Mouse (Mus musculus) heart, embryonic 11.5 days (tissue): ENCODE data around the gene Olfr175-ps1. TPM values are rescaled to one million over a fixed set of nuclear protein-coding genes. Genes with fewer than 3 reads are reported as not detected.

ENCODE experiments used
- ATAC-seq: fragments of 200-750 bp; cut with Nextera tagmentation; replicated peaks from 2 replicates; pipeline ENCODE4 v1.8.0; 2017; ENCODE audit warnings: moderate library complexity; ENCODE audit not compliant: insufficient number of reproducible peaks, low FRiP score, low TSS enrichment
- H3K27ac ChIP-seq: fragments of 300-500 bp; sonication (generic); 2 replicates; pipeline ENCODE4 v1.5.1; 2014; ENCODE audit warnings: mild to moderate bottlenecking, low read depth, low read length
- H3K27me3 ChIP-seq: fragments of 300-500 bp; sonication (generic); 2 replicates; pipeline ENCODE4 v1.6.1; 2014; ENCODE audit warnings: mild to moderate bottlenecking, low read length, mixed read lengths; ENCODE audit not compliant: control insufficient read depth, insufficient read depth
- H3K36me3 ChIP-seq: fragments of 300-500 bp; sonication (generic); 2 replicates; pipeline ENCODE4 v1.6.1; 2014; ENCODE audit warnings: mild to moderate bottlenecking, low read length, moderate library complexity, mixed read lengths; ENCODE audit not compliant: control insufficient read depth, insufficient read depth
- H3K4me1 ChIP-seq: fragments of 300-500 bp; sonication (generic); 2 replicates; pipeline ENCODE4 v1.6.1; 2014; ENCODE audit warnings: low read length; ENCODE audit not compliant: control insufficient read depth, insufficient read depth
- H3K4me2 ChIP-seq: fragments of 300-500 bp; sonication (generic); 2 replicates; pipeline ENCODE4 v1.6.1; 2014; ENCODE audit warnings: mild to moderate bottlenecking, moderate library complexity
- H3K4me3 ChIP-seq: fragments of 300-500 bp; sonication (generic); 2 replicates; pipeline ENCODE4 v1.5.1; 2014; ENCODE audit warnings: low read depth, low read length
- H3K9ac ChIP-seq: fragments of 300-500 bp; sonication (generic); 2 replicates; pipeline ENCODE4 v1.6.1; 2014; ENCODE audit warnings: mild to moderate bottlenecking, low read depth, low read length, moderate library complexity
- H3K9me3 ChIP-seq: fragments of 300-500 bp; sonication (generic); replicated peaks from 2 replicates; pipeline ENCODE4 v1.6.1; 2016; ENCODE audit warnings: low read length; ENCODE audit not compliant: control insufficient read depth
- WGBS: fragments of 180-500 bp; shearing (Covaris S2); extraction: QIAGEN DNeasy Blood & Tissue Kit; methylation state at CpG from one replicate; pipeline ENCODE4 v1.1.7; 2014; ENCODE audit not compliant: insufficient replicate concordance; 5-methylcytosine and 5-hydroxymethylcytosine counted together
- polyA plus RNA-seq: library from polyadenylated mRNA; unstranded; fragments of >200 nt; fragmentation: Nextera tagmentation; extraction: Ambion mirVana; gene quantifications from 2 replicates; pipeline ENCODE4 v1.2.1, GENCODE M21; 2014

Gene Olfr175-ps1
- polyA plus RNA-seq, result not detected in 2 replicates

DNA sequence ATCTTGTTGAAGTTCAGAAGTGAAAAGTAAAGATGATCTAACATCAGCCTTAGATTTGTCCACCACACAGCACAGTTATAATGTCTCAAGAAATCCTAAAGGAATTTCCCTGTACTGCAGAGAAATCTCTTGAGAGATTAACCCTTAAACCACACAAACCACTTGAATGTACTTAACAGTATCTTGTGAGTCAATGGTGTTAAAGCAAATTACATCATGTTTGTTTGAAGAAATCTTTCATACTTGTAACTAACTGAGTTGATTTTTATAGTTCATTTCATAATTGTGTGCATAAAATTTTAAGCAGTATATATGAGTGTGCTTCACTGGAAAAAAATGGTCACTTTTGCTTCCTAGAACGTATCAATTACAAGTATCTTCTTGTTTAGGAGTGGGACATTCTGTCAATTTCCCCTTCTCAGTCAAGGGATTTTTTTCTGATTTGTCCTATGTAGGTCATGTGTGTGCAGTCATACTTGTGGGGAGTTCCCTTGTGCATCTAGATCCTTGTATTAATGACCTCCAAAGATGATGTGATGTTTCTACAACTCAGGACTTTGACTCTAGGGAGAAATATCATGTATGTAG lies at the start of gene Olfr175-ps1:
Gene Olfr175-ps1, minus strand, starts transcription at position 51 of the 588 bp plus-strand sequence.
- H3K36me3 ChIP-seq, result no peaks in the 10 kb centered on the region
- no peaks in the 10 kb centered on the region for H3K4me1 ChIP-seq
- no peaks in the 10 kb centered on the region for H3K9me3 ChIP-seq
- H3K9ac ChIP-seq, result no peak within 1 kb of the TSS
- no peaks in the 10 kb centered on the region for H3K27me3 ChIP-seq
- H3K4me3 ChIP-seq, result no peak within 1 kb of the TSS
- whole genome bisulfite sequencing, result 64% methylated on average over 1 of the region's 1 CpGs
- H3K27ac ChIP-seq, result no peak within 1 kb of the TSS
- no peak within 1 kb of the TSS for H3K4me2 ChIP-seq
- no peak for ATAC-seq

DNA sequence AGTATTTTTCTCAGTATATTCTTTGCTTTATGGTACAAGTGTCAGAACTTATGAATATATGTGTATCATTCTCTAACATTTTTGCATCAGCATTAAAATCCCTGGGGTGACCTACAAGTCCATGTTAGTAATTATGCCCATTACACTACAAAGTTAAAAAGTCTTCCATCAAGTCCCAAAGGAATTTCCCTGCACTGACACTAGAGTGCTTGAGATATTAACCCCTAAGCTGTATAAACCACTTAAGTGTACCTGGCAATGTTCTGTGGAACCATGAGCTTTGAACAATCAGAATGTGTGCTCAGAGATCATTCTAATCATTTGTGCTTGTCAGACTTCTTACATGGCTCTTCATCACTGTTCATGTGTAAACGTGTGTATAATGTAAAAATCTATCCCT lies 48.1 kb upstream of the Olfr175-ps1 start, which contains the start of gene Olfr177:
Gene Olfr177, minus strand, starts transcription at position 101 of the 400 bp plus-strand sequence.
- Histone ChIP-seq H3K9me3 (no peaks in the 10 kb centered on the region), H3K36me3 (no peaks in the 10 kb centered on the region), H3K4me3 (no peak within 1 kb of the TSS), H3K27ac (no peak within 1 kb of the TSS), H3K9ac (no peak within 1 kb of the TSS), H3K27me3 (no peaks in the 10 kb centered on the region), H3K4me2 (no peak within 1 kb of the TSS), H3K4me1 (no peaks in the 10 kb centered on the region)
- WGBS, result 42% methylated on average over 1 of the region's 1 CpGs
- ATAC-seq, result no peak

DNA sequence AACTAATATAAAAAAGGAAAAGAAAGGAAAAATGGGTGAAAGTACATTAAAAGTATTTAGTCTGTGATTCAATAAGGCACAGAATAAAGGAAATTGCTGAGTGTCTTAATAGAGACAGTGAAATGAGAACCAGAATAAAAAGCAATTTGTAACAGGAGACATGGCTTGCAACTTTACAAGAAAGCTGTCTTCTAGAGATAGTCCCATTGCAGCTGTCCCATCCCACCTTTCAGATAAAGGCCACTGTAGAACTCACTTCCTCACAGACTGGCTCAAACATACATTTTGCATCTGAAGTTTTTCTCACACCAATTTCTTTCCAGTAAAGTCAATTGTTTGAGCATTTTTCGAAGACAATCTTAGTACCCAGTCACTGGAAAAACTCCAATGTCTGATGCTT lies 34.9 kb upstream of the Olfr175-ps1 start:
- no peaks in the 10 kb centered on the region for H3K27me3 ChIP-seq
- H3K4me2 ChIP-seq, result no peak overlapping the region
- H3K9ac ChIP-seq, result no peak overlapping the region
- no peak for ATAC-seq
- no peak overlapping the region for H3K27ac ChIP-seq
- no peaks in the 10 kb centered on the region for H3K4me1 ChIP-seq
- H3K36me3 ChIP-seq, result no peaks in the 10 kb centered on the region
- no peaks in the 10 kb centered on the region for H3K9me3 ChIP-seq
- no peak overlapping the region for H3K4me3 ChIP-seq
- WGBS, result 56% methylated on average over 1 of the region's 1 CpGs

DNA sequence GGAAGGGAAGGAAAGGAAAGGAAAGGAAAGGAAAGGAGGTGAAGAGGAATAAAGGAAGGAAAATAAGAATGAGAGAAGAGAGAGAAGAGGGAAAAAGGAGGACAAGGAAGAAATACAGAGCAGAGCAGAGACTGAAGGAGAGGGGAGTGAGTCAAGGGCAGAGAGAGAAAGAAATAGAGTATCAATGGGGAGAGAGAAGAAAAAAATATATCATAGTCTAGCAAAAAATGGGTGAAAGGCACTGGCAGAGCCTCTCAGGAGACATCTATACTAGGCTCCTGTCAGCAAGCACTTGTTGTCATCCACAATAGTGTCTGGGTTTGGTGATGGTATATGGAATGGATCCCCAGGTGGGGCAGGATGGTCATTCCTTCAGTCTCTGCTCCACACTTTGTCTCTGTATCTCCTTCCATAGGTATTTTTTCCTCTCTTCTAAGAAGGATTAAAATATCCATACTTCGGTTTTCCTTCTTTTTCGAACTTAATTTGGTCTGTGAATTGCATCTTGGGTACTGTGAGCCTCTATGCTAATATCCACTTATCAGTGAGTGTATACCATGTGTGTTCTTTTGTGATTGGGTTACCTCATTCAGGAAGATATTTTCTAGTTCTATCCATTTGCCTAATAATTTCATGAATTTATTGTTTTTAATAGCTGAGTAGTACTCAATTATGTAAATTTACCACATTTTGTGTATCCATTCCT lies 33.6 kb upstream of the Olfr175-ps1 start:
- no peaks in the 10 kb centered on the region for H3K36me3 ChIP-seq
- 79% methylated on average over 2 of the region's 2 CpGs for WGBS
- H3K4me1 ChIP-seq, result no peaks in the 10 kb centered on the region
- no peak overlapping the region for H3K27ac ChIP-seq
- H3K4me3 ChIP-seq, result no peak overlapping the region
- ATAC-seq, result no peak
- H3K9ac ChIP-seq, result no peak overlapping the region
- H3K4me2 ChIP-seq, result no peak overlapping the region
- H3K27me3 ChIP-seq, result no peaks in the 10 kb centered on the region
- H3K9me3 ChIP-seq, result no peaks in the 10 kb centered on the region

DNA sequence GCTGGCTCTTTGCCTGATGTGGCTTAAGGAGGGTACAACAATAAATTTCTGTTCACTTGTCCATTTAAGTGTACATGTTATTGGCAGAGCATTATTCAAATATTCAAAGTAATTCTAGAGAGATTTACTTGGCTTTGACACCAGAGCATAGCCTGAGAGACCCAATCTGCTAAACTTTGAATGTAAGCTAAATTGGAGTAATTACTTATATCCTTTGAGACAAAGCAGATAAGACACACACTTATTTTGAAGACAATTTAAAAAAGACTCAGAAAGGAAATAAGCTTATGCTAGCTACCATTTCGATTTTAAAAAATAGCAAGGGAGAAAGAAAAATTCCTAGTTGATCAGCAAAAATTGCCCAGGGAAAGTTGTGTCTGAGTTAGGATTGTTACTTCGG lies 26.4 kb downstream of the Olfr175-ps1 start, which contains the start of gene Olfr173:
Gene Olfr173, minus strand, starts transcription at position 101 of the 400 bp plus-strand sequence.
- H3K4me2 ChIP-seq, result no peak within 1 kb of the TSS
- 73% methylated on average over 2 of the region's 2 CpGs for WGBS
- no peaks in the 10 kb centered on the region for H3K27me3 ChIP-seq
- H3K36me3 ChIP-seq, result no peaks in the 10 kb centered on the region
- H3K27ac ChIP-seq, result no peak within 1 kb of the TSS
- H3K9ac ChIP-seq, result no peak within 1 kb of the TSS
- no peaks in the 10 kb centered on the region for H3K9me3 ChIP-seq
- ATAC-seq, result no peak
- no peak within 1 kb of the TSS for H3K4me3 ChIP-seq
- H3K4me1 ChIP-seq, result no peaks in the 10 kb centered on the region

Other genes starting within 250 kb of the Olfr175-ps1 start
- not detected in 2 replicates for gene Gm813, start 209.8 kb downstream of the Olfr175-ps1 start, polyA plus RNA-seq
- not detected in 2 replicates for gene E330017A01Rik, start 188.0 kb downstream of the Olfr175-ps1 start, polyA plus RNA-seq
- gene Cpox, start 156.5 kb downstream of the Olfr175-ps1 start, polyA plus RNA-seq, result 45.7 and 67.7 TPM in 2 replicates
- not detected in 2 replicates for gene Gpr15, start 107.7 kb downstream of the Olfr175-ps1 start, polyA plus RNA-seq
- 113 and 122 TPM in 2 replicates for gene Cldnd1, start 98.9 kb downstream of the Olfr175-ps1 start, polyA plus RNA-seq
- not detected in 2 replicates for gene Olfr172, start 63.6 kb downstream of the Olfr175-ps1 start, polyA plus RNA-seq
- gene Olfr173, start 26.5 kb downstream of the Olfr175-ps1 start, polyA plus RNA-seq, result not detected in 2 replicates
- not detected in 2 replicates for gene Olfr177, start 48.0 kb upstream of the Olfr175-ps1 start, polyA plus RNA-seq
- not detected in 2 replicates for gene Olfr178, start 65.3 kb upstream of the Olfr175-ps1 start, polyA plus RNA-seq
- not detected in 2 replicates for gene Olfr181, start 102.0 kb upstream of the Olfr175-ps1 start, polyA plus RNA-seq
- not detected in 2 replicates for gene Olfr180, start 102.6 kb upstream of the Olfr175-ps1 start, polyA plus RNA-seq
- not detected in 2 replicates for gene Olfr183, start 168.6 kb upstream of the Olfr175-ps1 start, polyA plus RNA-seq
- not detected in 2 replicates for gene Olfr186, start 203.5 kb upstream of the Olfr175-ps1 start, polyA plus RNA-seq
- not detected in 2 replicates for gene Olfr187, start 213.0 kb upstream of the Olfr175-ps1 start, polyA plus RNA-seq